Comparison of ENCODE assay signal across 8 mouse cellular contexts in genomic region chr11:79192176-79192575, GRCm38 (mm10). TPM values are rescaled to one million over a fixed set of nuclear protein-coding genes. Genes with fewer than 3 reads are reported as not detected.
DNase-seq lines count a peak whose midpoint lies in the region; ATAC-seq and TF ChIP-seq lines count a peak whose summit lies in the region.

No protein-coding gene starts in this region.

- no peaks in the 10 kb centered on the region for H3K36me3 ChIP-seq in hindbrain, embryonic 11.5 days (ENCODE audit: control insufficient read depth, insufficient read depth, low read length)
- H3K36me3 ChIP-seq in hindbrain, embryonic 14.5 days (replicated peaks; ENCODE audit: control insufficient read depth, insufficient read depth) = no peaks in the 10 kb centered on the region
- no peaks in the 10 kb centered on the region for H3K36me3 ChIP-seq in forebrain, embryonic 12.5 days (replicated peaks)

- no peak overlapping the region for H3K27ac ChIP-seq in hindbrain, embryonic 11.5 days (ENCODE audit: low read depth, low read length)
- H3K27ac ChIP-seq in hindbrain, embryonic 14.5 days = no peak overlapping the region
- no peak overlapping the region for H3K27ac ChIP-seq in bone marrow macrophage, adult 2 months (ENCODE audit: insufficient read depth, low read depth, low read length)
- H3K27ac ChIP-seq in forebrain, embryonic 12.5 days = no peak overlapping the region

- no peak overlapping the region for H3K4me3 ChIP-seq in hindbrain, embryonic 11.5 days (ENCODE audit: low read depth, low read length)
- no peak overlapping the region for H3K4me3 ChIP-seq in hindbrain, embryonic 14.5 days (replicated peaks; ENCODE audit: low read length)
- H3K4me3 ChIP-seq in bone marrow macrophage, adult 2 months (ENCODE audit: insufficient read depth, low read length) = no peak overlapping the region
- H3K4me3 ChIP-seq in forebrain, embryonic 12.5 days (replicated peaks) = no peak overlapping the region

- H3K9me3 ChIP-seq in hindbrain, embryonic 11.5 days (ENCODE audit: control insufficient read depth, low read length) = no peaks in the 10 kb centered on the region
- H3K9me3 ChIP-seq in hindbrain, embryonic 14.5 days (ENCODE audit: control insufficient read depth, low read length) = no peaks in the 10 kb centered on the region
- no peaks in the 10 kb centered on the region for H3K9me3 ChIP-seq in forebrain, embryonic 12.5 days

- peak; percentile 72 for TF ChIP-seq CTCF in bone marrow macrophage, adult 2 months (IDR thresholded peaks at IDR 0.05; ENCODE audit: low read depth, low read length)

- WGBS in hindbrain, embryonic 11.5 days = 90% methylated on average over 1 of the region's 1 CpGs
- 91% methylated on average over 1 of the region's 1 CpGs for WGBS in hindbrain, embryonic 14.5 days
- 97% methylated on average over 1 of the region's 1 CpGs for WGBS in forebrain, embryonic 12.5 days

- H3K27me3 ChIP-seq in hindbrain, embryonic 11.5 days (ENCODE audit: control insufficient read depth, insufficient read depth, low read length) = no peaks in the 10 kb centered on the region
- H3K27me3 ChIP-seq in hindbrain, embryonic 14.5 days (ENCODE audit: control insufficient read depth, insufficient read depth, low read length) = no peaks in the 10 kb centered on the region
- H3K27me3 ChIP-seq in forebrain, embryonic 12.5 days = no peaks in the 10 kb centered on the region

- no peak overlapping the region for H3K4me2 ChIP-seq in hindbrain, embryonic 11.5 days (replicated peaks; ENCODE audit: low read depth, low read length)
- no peak overlapping the region for H3K4me2 ChIP-seq in hindbrain, embryonic 14.5 days (replicated peaks)
- no peak overlapping the region for H3K4me2 ChIP-seq in forebrain, embryonic 12.5 days

- no peaks in the 10 kb centered on the region for H3K4me1 ChIP-seq in hindbrain, embryonic 11.5 days (replicated peaks; ENCODE audit: control insufficient read depth, insufficient read depth, low read length)
- no peaks in the 10 kb centered on the region for H3K4me1 ChIP-seq in hindbrain, embryonic 14.5 days (replicated peaks; ENCODE audit: control insufficient read depth, insufficient read depth, low read length)
- peaks cover 12% of the 10 kb centered on the region for H3K4me1 ChIP-seq in bone marrow macrophage, adult 2 months (ENCODE audit: control insufficient read depth, insufficient read depth, low read length)
- H3K4me1 ChIP-seq in forebrain, embryonic 12.5 days = peaks cover 11% of the 10 kb centered on the region

- ATAC-seq in hindbrain, embryonic 11.5 days (ENCODE audit: low FRiP score) = no peak
- ATAC-seq in hindbrain, embryonic 14.5 days (ENCODE audit: low FRiP score) = no peak
- ATAC-seq in CD4-positive, CD25-positive, alpha-beta regulatory T cell, adult 4 months = peak; percentile 41
- no peak for ATAC-seq in erythroid progenitor cell, adult 5-6 weeks (replicated peaks; ENCODE audit: low FRiP score, poor library complexity, severe bottlenecking)
- ATAC-seq in forebrain, embryonic 12.5 days (ENCODE audit: low FRiP score) = no peak

- no peak overlapping the region for H3K9ac ChIP-seq in hindbrain, embryonic 11.5 days (ENCODE audit: low read depth, low read length)
- no peak overlapping the region for H3K9ac ChIP-seq in hindbrain, embryonic 14.5 days
- no peak overlapping the region for H3K9ac ChIP-seq in forebrain, embryonic 12.5 days

- no peak for TF ChIP-seq POLR2A in bone marrow macrophage, adult 2 months (IDR thresholded peaks at IDR 0.05; ENCODE audit: borderline replicate concordance, low read depth, low read length)

- peak; percentile 24 for DNase-seq in hindbrain, embryonic 11.5 days (ENCODE audit: low spot score)
- DNase-seq in hindbrain, embryonic 14.5 days (ENCODE audit: low spot score) = no peak
- DNase-seq in naive thymus-derived CD4-positive, alpha-beta T cell, adult 2 months (ENCODE audit: low read depth) = peak; percentile 80
- no peak for DNase-seq in embryo, embryonic 11 days

RNA-seq across cellular contexts. Expression of gene Ksr1, which starts 46.0 kb away (rescaled TPM):
- polyA plus RNA-seq in hindbrain, embryonic 11.5 days (2014; fragmentation: Nextera tagmentation; extraction: Ambion mirVana) = 3.9 and 4.3 TPM in 2 replicates
- polyA plus RNA-seq in hindbrain, embryonic 14.5 days (2014; fragmentation: Nextera tagmentation; extraction: Ambion mirVana) = 7.7 and 9.9 TPM in 2 replicates
- 1 to 10 TPM; 2.5 to 4.1 TPM for polyA plus RNA-seq in CD4-positive, CD25-positive, alpha-beta regulatory T cell, adult 4 months (2017; shearing (Covaris generic))
- 3.7 and 6.0 TPM in 2 replicates for polyA plus RNA-seq in bone marrow macrophage, adult 2 months (2012; ENCODE audit: insufficient read depth, insufficient read length, missing spikeins)
- 2.2 and 4.2 TPM in 2 replicates for total RNA-seq in erythroid progenitor cell, adult 5-6 weeks (2015; ENCODE audit: low replicate concordance)
- 0.51 and 1.5 TPM in 2 replicates for total RNA-seq in erythroid progenitor cell, adult 5-6 weeks (2017; ENCODE audit: low replicate concordance)
- 4.7 and 7.6 TPM in 2 replicates for polyA plus RNA-seq in forebrain, embryonic 12.5 days (2016; fragmentation: Nextera tagmentation; extraction: Ambion mirVana)

Comparison
In these comparisons a context has a peak if more than half of its experiments do, and no peak if none do; other contexts are left out.
1. DNase-seq: peak in hindbrain, embryonic 11.5 days (single experiment) and naive thymus-derived CD4-positive, alpha-beta T cell, adult 2 months (single experiment); none in hindbrain, embryonic 14.5 days (single experiment) and embryo, embryonic 11 days (single experiment).